Mouse (Mus musculus): Measurements from ENCODE around the gene Pdcd7.

Gene Pdcd7

DNA sequence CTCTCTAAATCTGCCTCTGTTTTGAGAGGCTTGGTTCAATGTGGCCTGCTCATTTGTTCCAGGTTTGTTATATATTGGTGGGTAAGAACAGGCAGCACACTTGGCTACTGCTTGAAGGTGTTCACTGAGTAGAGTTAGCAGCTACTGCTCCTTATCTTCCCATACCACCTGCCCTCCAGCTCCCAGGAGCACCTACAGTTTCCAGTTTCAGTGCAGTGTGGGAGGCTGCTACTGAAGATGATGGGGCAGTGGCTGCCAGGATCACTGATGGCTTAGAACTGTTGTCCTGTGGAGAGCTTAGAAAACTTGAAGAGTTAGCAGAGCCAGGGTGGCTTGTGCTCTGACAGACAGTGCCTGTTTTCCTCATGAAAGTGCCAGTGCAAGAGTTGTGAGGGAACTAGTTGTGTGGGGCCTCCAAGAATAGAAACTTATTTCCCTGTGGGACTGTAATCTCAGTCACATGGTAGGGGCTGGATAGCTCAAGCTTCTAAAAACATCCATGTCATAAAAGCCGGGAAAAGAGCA lies 13.1 kb downstream of the Pdcd7 start:
- DNase-seq: no peak

DNA sequence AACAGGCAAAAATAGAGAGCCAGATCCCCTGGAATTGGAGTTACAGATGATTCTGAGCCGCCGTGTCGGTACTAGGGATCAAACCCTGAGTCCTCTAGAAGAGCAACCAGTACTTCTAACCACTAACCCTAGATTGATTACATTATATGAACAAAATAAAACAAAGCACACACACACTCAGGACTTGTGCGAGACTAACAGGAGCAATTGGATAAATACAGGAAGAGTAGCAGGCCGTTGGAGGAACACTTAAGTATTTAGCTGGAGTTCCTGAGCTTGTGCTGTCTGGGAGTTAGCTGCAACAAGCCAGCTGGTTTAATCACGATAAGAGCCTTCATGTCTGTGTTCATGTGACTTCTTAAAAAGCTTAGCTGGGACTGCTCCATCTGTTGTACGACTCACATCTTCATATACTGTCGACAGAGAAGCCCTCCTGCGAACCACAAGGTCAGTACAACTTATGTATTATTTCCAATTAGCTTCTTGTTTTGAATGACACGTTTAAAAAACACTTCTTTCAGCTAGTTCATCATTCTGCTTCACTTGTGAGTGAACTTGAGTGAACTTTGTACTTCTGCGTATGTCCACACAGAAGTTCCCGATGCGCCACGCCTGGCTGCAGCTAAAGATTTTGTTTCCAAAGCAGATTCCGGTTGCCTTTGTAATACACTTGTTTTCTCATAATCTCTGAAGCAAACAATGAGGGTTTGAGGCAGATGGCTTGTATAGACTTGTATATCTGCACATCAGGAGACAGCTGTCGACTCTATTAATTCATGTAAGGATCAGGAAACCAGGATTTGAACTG lies 14.9 kb downstream of the Pdcd7 start, which contains the start of gene Ubap1l:
TSS of gene Ubap1l (plus strand) at position 401 of the 808 bp plus-strand sequence.
- no peak for DNase-seq

DNA sequence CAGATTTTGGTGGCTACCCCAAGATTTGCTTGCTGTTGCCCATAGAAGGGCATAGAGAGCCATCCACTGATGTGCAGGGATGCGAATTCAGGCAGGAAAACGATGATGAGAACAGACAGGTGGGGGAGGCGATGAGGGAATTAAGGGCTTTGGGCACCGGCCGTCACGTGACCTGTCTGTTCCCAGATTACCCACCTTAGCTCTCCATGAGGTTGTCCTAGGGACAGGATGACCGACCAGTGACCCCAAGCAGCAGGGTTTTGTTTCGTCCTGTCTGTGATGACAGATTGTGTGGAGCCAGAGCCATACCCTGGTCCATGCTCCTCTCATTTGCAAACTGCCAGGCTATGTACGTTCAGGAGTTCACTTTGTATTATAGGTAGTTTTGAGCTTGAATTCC lies 17.8 kb downstream of the Pdcd7 start:
- DNase-seq: no peak

DNA sequence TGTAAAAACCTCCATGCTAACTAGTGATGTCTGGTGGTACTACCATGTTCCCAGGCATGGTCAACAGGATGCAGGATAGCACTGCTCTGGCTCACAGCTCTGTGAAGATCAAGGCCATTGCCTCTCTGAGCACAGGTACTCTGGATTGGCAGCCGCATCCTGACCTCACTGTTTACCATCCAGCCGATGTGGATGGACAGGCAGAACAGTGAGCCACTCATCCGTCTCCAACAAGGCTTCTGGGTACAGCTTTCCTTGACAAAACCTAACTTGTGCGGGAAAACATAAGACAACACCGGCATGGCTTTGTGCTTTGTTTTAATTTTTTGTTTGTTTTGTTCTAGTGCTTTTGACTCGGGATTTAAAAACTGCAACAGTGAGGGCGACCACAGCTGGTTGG lies 19.8 kb downstream of the Pdcd7 start:
- DNase-seq: no peak

DNA sequence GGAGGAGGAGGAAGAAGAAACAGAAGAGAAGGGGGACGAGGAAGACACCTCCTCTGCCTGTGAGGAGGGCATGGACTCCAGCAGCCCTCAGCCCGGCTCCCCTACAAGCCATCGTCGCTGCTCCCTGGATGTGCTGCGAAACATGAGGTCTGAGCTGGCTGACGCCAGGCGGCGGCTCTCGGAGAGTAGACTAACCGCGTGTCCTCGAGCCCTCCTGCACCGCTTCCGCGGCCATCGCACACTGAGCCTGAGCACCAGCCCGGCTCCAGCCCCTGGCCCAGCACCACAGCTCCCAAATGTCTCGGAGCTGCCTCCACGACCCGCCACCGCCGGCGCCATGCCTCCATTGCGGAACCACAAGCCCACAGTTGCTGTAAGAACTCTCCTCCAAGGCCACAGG lies 25.9 kb downstream of the Pdcd7 start:
- DNase-seq: no peak

DNA sequence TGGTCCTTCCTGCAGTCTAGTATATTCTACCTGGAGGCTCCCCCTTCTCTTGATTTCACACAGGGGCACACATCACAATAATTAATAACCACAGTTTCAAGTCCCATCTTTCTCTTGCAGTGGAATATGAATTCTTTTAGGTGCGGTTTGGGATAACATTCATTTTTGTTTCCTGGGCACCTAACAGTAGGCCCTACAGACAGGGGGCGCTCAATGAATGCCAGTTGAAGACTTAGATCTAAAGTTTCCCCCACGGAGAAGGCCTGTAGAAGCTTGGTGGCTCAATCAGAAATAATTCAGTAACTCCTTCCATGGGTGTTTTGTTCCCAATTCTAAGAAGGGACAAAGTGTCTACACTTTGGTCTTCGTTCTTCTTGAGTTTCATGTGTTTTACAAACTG lies 26.5 kb downstream of the Pdcd7 start:
- DNase-seq: no peak

DNA sequence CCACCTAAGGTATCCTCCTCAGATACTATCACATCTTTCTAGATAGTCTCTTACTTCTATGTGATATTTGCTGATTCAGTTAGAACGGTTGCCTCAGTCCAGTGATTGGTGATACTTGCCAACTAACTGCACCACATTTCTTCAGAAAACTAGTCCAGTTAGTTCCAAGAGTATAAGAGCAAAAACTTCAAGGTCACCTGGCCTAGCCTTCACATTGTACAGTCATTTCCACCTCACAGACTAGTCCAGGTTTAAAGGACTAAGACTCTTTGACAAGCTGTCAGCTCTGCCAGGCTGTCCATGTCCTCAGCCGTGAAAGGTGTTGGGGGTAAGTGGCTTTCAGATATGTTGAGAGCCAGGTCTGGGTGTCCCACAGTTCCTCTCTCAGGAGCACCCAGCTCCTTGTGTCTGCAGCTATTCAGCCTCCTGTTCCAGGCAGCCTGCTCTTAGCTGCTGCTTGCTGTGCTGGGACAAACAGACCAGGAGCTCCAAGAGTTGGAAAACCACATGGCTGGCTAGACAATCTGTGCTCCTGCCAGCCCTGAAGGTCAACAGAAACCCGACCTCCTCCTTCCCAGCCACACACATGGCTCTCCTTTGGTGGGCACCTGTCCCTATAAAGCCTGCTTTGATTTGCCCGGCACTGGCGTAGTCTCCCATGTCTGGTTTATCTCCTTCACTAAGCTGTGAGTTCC lies 28.7 kb downstream of the Pdcd7 start:
- no peak for DNase-seq

DNA sequence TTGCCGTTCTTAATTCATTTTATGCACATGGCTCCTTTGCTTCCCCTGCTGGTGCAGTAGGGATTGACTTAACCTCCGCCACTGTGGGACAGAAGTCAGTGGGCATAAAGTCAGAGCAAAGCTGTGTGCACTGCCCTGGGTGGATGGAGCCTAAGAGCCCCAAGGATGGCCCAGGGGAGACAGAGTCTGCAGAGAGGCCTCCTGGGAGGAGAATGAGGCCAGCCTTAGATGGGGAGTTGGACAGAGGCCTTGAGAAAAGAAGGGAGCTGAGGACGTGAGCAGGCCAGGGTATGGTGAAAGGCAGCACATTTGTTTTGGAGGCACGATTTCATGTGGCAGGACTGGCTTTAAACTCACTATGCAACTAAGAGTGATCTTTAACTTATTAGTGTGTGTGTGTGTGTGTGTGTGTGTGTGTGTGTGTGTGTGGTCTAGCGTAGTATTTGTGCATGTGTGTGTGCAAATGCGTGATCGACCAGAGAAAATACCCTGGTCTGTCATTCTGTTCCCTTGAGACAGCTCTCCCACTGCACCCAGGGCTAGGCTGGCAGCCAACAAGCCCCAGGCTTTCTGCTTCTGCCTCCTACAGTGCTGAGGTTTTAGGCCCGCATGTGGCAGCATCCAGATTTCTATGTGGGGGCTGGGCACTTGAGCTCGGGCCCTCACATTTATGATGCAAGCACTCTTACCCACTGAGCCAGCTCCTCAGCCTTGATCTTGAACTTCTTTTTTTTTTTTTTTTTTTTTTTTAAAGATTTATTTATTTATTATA lies 29.4 kb downstream of the Pdcd7 start:
- DNase-seq: no peak

DNA sequence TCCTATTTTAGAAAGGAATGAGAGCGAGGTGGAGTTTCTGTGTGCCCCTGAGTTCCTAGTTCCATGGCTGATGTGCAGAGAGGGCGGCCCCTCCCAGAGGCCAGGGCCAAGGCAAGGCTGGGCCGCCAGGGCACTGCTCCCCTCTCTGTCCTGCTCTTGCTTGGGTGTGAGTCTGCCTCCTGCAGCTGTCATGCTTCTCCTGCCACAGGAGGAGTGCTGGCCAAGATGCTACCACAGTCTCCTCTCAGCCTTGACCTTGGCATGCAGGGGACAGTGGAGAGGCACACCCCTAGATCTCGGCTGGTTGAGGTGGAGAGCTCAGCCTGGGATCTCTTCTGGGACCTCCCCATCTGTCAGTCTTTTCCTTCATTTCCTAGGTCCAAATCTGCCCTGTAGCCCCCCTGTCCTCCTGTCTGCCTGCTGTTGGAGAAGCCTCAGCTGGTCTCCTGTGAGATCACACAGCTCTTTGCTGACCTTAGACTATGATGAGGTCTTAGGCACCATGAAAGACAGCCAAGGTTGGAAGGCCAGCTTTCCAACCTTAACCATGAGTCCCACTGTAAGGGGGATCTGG lies 35.2 kb downstream of the Pdcd7 start:
- DNase-seq: no peak

DNA sequence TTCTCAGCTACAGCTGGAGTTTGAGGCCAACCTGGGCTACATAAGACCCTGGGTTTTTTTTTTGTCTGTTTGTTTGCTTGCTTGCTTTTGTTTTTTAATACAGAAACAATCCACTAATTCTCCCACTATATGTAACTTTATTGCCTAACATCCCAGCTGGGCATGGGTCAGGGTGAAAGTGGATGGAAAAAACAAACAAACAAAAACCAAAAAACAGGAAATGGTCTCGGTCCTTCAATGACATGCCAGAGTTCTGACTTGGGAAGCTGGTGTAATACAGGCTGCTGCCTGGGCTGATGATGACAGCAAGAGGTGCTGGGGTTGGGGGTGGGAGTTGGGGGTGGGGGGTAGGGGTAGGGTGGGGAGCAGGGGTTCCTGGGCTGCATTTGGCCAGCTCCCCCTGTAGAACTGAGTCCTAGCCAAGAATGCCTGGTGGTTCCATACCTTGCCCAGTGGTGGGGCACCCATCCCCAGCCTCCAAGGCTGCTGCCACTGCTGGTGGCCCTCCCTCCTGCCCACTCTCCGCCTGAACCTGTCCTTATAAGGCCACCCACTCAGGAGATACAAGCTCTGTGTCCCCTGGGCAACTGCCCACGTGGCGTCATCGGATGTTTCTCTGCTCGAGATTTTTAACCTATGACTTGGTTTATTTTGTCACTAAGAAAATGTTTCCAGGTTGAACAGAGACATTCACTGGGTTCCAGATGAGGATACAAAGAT lies 36.3 kb downstream of the Pdcd7 start:
- no peak for DNase-seq

DNA sequence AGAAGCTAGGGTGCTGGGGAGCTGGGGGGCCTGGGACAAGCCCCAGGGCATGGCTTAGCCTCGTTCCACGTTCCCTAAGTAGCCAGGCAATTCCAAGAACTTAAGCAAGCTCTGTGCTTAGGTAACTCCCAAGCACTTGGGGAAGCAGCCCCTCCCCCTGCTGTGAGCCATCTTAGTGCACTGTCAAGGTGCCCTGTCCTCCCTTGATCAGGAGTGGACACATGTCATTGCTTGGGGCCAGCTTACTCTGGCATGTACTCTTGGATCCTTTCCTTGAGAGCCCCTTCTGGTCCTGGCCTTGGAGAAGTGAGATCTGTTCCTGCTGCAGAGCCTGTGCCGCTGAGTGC lies 36.8 kb downstream of the Pdcd7 start:
- DNase-seq: no peak

DNA sequence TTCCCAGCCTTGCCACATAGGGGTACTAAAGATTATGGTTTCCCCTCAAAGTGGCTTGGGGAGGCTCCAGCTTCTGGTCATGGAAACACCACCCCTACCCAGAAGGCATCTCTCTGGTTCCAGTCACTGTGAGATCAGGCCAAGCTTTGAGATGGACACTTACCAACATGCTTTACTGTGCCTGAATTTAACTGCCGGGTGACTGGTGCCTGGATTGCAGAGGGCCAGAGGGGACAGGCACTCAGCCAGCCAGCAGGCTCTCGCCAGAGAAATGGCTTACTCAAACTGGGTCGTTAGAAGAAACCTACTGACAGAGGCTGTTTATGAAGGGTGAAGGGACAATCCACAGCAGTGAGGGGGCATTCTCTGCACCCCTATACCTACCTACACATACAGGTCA lies 38.4 kb downstream of the Pdcd7 start:
- no peak for DNase-seq

DNA sequence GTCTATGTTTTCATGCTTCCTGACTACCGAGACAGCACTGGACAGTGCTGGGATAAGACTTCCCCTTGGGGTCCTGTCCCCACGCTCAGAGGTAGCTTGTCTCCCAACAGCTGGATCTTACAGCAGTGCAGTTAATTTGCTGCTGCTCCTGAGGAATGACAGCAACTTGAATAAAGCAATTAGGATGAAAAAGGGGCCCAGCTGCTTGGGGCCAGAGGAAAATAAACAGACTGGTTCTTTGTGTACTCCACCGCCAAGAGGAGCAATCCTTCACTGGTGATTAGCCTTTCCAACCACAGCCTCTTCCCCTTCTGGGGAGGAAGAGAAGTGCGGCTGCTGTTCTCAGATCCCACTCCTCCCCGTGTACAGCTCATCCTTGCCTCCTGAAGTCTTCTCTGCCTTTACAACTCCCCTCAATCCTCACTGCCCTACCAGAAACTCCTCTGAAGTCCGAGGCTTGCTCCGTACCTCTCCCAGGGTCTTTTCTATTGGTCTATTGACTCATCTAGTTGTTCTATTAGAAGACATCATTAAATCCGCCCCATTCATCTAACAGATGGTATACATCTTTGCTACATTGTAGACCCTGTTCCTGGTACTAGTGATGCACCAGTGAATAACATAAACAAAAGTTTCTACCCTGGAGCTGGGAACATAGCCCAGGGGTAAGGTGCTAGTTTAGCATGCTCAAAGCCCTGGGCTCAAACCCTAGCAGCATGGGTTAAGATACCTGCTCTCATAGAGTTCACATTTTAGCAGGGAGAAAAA lies 40.7 kb downstream of the Pdcd7 start:
- no peak for DNase-seq

DNA sequence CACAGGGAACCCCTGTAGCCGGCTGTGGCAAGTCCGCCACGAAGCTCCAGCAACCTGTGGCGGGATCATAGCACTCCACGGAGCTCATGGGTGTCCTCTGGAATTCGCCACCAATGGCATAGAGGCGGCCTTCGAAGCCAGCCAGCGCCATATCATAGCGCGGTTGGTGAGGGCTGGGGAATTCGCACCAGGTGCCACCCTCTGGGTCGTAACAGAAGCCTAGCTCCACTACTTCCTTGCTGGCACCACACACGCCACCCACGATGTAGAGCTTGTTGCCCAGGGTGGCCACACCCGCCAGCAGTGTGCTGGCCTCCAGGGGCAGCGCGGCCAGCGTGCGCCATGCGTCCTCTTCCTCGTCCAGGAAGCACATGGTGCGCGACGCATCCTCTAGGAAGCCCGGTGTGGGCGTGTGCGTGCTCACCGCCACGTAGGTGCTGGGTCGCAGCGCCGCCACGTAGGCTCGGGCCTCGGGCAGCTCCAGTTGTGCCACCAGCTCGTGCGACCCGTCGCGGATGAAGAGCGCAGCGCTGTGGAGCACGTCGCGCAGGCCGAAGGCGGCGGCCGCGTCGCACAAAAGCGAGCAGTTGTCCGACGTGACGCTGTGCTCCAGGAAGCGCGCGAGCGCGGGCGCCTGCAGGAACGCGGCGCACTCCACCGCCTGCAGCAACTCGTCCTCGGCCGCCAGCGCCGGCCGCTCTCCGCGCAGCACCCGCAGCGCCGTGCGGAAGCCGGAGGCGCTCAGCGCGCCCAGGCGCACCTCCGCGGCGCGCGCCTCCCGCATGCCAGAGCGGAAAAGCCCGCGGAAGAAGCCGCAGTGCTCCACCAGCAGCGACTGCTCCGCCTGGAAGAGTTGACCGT lies 45.1 kb downstream of the Pdcd7 start:
- DNase-seq: no peak

DNA sequence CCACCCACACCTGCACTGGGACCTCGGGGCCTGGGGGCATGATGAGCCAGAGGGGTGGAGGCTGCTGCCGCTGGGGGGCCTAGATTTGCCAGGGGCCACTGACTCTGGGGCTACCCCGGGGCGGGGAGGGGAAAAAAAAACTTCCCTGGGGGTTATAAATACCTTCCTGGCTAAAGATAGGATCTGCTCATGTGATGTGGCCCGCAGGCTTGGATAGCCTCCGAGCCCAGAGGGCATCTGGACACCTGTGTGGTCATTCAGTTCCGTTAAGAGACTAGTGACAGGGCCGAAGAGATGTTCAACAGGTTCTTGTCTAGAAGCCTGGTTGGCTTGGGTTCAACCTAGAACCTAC lies 45.7 kb downstream of the Pdcd7 start, which contains the start of gene Kbtbd13:
TSS of gene Kbtbd13 (minus strand) at position 40 of the 352 bp plus-strand sequence.
- DNase-seq: no peak

DNA sequence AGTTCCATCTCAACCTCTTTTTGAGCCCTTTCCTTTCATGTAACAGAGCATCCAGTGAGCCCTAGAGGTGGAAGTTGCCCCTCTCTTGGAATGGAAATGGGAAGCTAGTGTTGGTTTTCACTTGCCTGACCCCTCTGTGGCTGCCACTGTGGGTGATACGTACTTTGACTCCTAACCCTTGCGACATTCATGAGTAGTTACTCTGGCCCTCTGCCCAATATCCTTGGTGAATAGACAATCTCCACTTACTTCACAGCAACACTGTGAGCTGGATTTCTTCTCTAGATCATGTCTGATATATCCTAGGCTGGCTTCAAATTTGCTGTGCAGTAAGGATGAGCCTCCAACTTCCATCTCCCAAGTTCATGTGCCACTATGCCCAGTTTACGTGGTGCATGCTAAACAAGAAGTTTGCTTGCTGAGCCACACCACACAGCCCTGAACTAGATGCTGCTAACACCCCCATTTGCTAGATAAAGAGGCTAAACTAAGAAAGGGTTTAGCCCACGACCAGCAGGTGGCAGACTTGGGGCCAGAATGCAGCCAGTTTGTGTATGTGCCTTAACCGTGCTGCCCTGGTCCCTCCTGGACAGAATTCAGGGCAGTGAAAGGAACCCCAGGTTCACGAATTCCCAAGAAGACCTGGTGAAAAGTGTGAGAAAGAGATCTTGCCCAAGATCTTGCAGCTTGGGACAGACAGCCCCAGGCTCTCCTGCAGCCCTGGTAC lies 46.9 kb downstream of the Pdcd7 start:
- DNase-seq: peak; percentile 65 to 68

DNA sequence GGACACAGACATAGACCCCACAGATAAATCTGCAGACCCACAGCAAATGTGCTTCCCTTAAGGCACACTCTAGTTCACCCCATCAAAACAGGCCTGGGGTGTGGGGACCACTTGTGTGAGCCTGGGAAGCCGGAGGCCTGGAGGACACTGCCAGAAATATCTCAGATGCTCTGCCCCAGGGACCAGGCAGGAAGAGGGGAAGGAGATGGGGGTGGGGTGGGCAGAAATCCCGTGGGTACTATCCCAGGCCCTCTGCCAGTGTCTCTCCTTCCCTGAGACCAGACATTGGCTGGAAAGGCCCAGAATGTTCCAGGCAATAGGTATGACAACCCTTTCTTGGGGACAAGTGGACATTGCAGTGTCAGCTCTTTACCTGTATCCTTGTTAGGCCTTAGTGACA lies 47.7 kb downstream of the Pdcd7 start:
- no peak for DNase-seq

DNA sequence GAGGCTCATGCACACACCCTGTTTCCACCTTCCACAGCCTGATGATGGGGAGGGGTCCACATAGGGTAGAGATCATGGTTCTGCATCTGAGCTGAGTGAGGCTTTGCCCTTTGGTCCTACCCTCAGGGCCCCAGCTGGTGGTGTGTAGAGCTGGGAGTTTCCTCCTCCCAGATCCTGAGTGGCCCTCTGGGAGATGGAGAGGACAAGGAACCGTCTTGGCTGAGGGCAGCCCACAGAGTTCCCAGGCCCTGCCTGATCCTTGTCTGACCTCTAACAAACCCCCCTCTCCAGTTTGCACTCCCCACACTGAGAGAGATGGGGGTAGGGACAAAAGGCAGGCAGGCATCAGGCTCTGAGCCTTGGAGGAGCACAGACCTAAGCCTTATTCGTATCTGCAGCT lies 48.5 kb downstream of the Pdcd7 start:
- no peak for DNase-seq

DNA sequence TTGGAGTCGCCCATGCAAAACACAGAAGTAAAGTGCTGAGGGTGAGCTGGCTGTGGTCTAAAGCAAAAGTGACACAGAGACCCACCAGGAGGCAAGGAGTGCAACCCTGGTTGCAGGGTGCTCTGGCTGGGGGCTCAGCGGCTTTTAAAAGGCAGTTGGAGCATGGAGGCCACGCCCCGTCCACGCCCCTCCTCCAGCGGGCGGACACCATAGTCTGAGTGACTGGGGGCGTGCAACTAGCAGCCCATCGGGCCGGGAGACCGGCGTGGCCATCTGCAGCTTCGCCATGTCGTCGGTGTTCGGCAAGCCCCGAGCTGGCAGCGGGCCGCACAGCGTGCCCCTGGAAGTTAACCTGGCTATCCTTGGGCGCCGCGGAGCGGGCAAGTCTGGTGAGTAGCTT lies 52.4 kb downstream of the Pdcd7 start, which contains the start of gene Rasl12:
TSS of gene Rasl12 (plus strand) at position 228 of the 400 bp plus-strand sequence.
- DNase-seq: peak; percentile 53 to 55

DNA sequence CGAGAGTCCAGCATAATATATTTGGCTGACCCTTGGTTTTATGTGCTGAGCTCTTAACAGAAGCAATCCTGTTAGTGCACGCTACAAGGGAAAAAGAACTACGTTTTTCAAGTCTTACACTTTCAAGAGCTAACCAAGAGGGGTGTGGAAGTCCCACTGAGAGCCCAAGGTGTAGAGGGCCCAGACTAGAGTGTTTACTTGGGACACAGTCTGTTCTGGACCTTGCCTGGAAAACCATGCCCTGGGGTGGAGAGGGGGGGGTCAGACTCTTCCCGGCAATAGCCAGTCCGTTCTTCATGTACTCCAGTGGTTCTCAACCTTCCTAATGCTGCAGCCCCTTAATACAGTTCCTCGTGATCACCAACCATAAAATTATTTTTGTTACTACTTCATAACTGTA lies 54.0 kb downstream of the Pdcd7 start:
- no peak for DNase-seq
